Mouse (Mus musculus) forebrain, embryonic 11.5 days (tissue): ENCODE results near the gene Zfp866. TPM values are rescaled to one million over a fixed set of nuclear protein-coding genes. Genes with fewer than 3 reads are reported as not detected.
A peak's percentile ranks its signal among the peaks of the same experiment; 100 is the strongest.

ENCODE experiments used
- ATAC-seq: fragments of 200-750 bp; cut with Nextera tagmentation; replicated peaks from 2 replicates; pipeline ENCODE4 v1.8.0; 2017; ENCODE audit warnings: moderate TSS enrichment; ENCODE audit not compliant: low FRiP score
- DNase-seq: peaks from one replicate; pipeline ENCODE4 v3.0.0-alpha.2; 2017; ENCODE audit warnings: low spot score
- H3K27ac ChIP-seq: fragments of 300-500 bp; sonication (generic); 2 replicates; pipeline ENCODE4 v1.5.1; 2014; ENCODE audit warnings: low read depth, low read length
- H3K27me3 ChIP-seq: fragments of 300-500 bp; sonication (generic); 2 replicates; pipeline ENCODE4 v1.6.1; 2014; ENCODE audit warnings: mild to moderate bottlenecking, low read length, mixed read lengths; ENCODE audit not compliant: control insufficient read depth, insufficient read depth
- H3K36me3 ChIP-seq: fragments of 300-500 bp; sonication (generic); 2 replicates; pipeline ENCODE4 v1.6.1; 2014; ENCODE audit warnings: mild to moderate bottlenecking, low read length, moderate library complexity, mixed read lengths; ENCODE audit not compliant: control insufficient read depth, insufficient read depth
- H3K4me1 ChIP-seq: fragments of 300-500 bp; sonication (generic); replicated peaks from 2 replicates; pipeline ENCODE4 v1.6.1; 2014; ENCODE audit warnings: low read length, mixed read lengths; ENCODE audit not compliant: control insufficient read depth, insufficient read depth
- H3K4me2 ChIP-seq: fragments of 300-500 bp; sonication (generic); 2 replicates; pipeline ENCODE4 v1.6.1; 2014; ENCODE audit warnings: low read depth, mild to moderate bottlenecking, low read length, moderate library complexity, mixed read lengths; ENCODE audit not compliant: severe bottlenecking
- H3K4me3 ChIP-seq: fragments of 300-500 bp; sonication (generic); 2 replicates; pipeline ENCODE4 v1.5.1; 2014; ENCODE audit warnings: low read depth, low read length
- H3K9ac ChIP-seq: fragments of 300-500 bp; sonication (generic); 2 replicates; pipeline ENCODE4 v1.6.1; 2014; ENCODE audit warnings: low read length
- H3K9me3 ChIP-seq: fragments of 300-500 bp; sonication (generic); 2 replicates; pipeline ENCODE4 v1.6.1; 2016; ENCODE audit warnings: low read length, mixed read lengths; ENCODE audit not compliant: control insufficient read depth
- WGBS: fragments of 180-500 bp; shearing (Covaris S2); extraction: QIAGEN DNeasy Blood & Tissue Kit; methylation state at CpG from one replicate; pipeline ENCODE4 v1.1.7; 2014; 5-methylcytosine and 5-hydroxymethylcytosine counted together
- polyA plus RNA-seq: library from polyadenylated mRNA; unstranded; fragments of >200 nt; fragmentation: Nextera tagmentation; extraction: Ambion mirVana; gene quantifications from 2 replicates; pipeline ENCODE4 v1.2.1, GENCODE M21; 2014

The Zfp866 gene
- polyA plus RNA-seq, 1 experiment from 2014 or later = 45.0 TPM

- Histone ChIP-seq H3K27ac (no peak overlapping the region), H3K4me1 (no peaks in the 10 kb centered on the region)
- 78% methylated on average over 1 of the region's 1 CpGs for WGBS
Measured at GRCm38 (mm10) chr8:69735495-69735894, 55.5 kb downstream of the Zfp866 start.

GRCm38 (mm10) chr8:69717232-69717580 is 73.8 kb downstream of the Zfp866 start:
- 0 out of 2 replicates have a peak overlapping the region, but pooled peaks have one; percentile 31 for H3K27ac ChIP-seq
- H3K4me1 ChIP-seq = peaks cover 5% of the 10 kb centered on the region
- H3K4me3 ChIP-seq = peak overlapping the region; percentile 21; the same call in 1 of the 2 replicates
- H3K36me3 ChIP-seq = no peaks in the 10 kb centered on the region
- DNase-seq = no peak
- H3K9me3 ChIP-seq = no peaks in the 10 kb centered on the region
- H3K9ac ChIP-seq = peak overlapping the region; percentile 33; the same call in 1 of the 2 replicates
- peak overlapping the region; percentile 47; the same call in 1 of the 2 replicates for H3K4me2 ChIP-seq
- H3K27me3 ChIP-seq = no peaks in the 10 kb centered on the region
- peak; percentile 26 for ATAC-seq
- WGBS = 48% methylated on average over 5 of the region's 5 CpGs

More at GRCm38 (mm10) chr8:69735495-69735894, 55.5 kb downstream of the Zfp866 start:
- Histone ChIP-seq H3K9ac (no peak overlapping the region), H3K36me3 (no peaks in the 10 kb centered on the region), H3K9me3 (no peaks in the 10 kb centered on the region), H3K4me3 (no peak overlapping the region), H3K27me3 (no peaks in the 10 kb centered on the region), H3K4me2 (no peak overlapping the region)
- no peak for ATAC-seq
- no peak for DNase-seq

GRCm38 (mm10) chr8:69716403-69717231 is 74.4 kb downstream of the Zfp866 start:
- Histone ChIP-seq H3K27me3 (no peaks in the 10 kb centered on the region), H3K36me3 (no peaks in the 10 kb centered on the region), H3K9me3 (no peaks in the 10 kb centered on the region), H3K9ac (peak overlapping the region; percentile 98), H3K4me2 (peak overlapping the region; percentile 51), H3K4me3 (peak overlapping the region; percentile 96), H3K27ac (peak overlapping the region; percentile 99), H3K4me1 (peaks cover 5% of the 10 kb centered on the region)
- under 1% methylated on average over 52 of the region's 52 CpGs for WGBS
- DNase-seq (peak; percentile 95), ATAC-seq (peak; percentile 99)

GRCm38 (mm10) chr8:69715366-69715765 is 75.6 kb downstream of the Zfp866 start:
- DNase-seq (no peak), ATAC-seq (no peak)
- Histone ChIP-seq H3K4me1 (peaks cover 5% of the 10 kb centered on the region), H3K27me3 (no peaks in the 10 kb centered on the region), H3K36me3 (no peaks in the 10 kb centered on the region; the same call in 1 of the 2 replicates), H3K4me3 (peak overlapping the region; percentile 96), H3K27ac (no peak overlapping the region), H3K4me2 (peak overlapping the region; percentile 51), H3K9me3 (no peaks in the 10 kb centered on the region), H3K9ac (no peak overlapping the region; the same call in 1 of the 2 replicates)
- WGBS = 85% methylated on average over 6 of the region's 6 CpGs

GRCm38 (mm10) chr8:69713516-69713915 is 77.5 kb downstream of the Zfp866 start:
- Histone ChIP-seq H3K9me3 (no peaks in the 10 kb centered on the region), H3K27ac (no peak overlapping the region), H3K4me1 (peaks cover 5% of the 10 kb centered on the region), H3K27me3 (no peaks in the 10 kb centered on the region), H3K9ac (no peak overlapping the region), H3K4me3 (no peak overlapping the region), H3K36me3 (peaks cover 7% of the 10 kb centered on the region), H3K4me2 (no peak overlapping the region)
- no peak for DNase-seq
- ATAC-seq = no peak
- 93% methylated on average over 8 of the region's 8 CpGs for WGBS

Other genes starting within 250 kb of the Zfp866 start
- 35.6 and 37.7 TPM in 2 replicates for gene Zfp868, start 165.6 kb downstream of the Zfp866 start, polyA plus RNA-seq
- gene Zfp964, start 136.7 kb downstream of the Zfp866 start, polyA plus RNA-seq = 2.8 and 3.0 TPM in 2 replicates
- gene Zfp869, start 80.5 kb downstream of the Zfp866 start, polyA plus RNA-seq = 31.6 and 37.8 TPM in 2 replicates
- 5.8 and 8.2 TPM in 2 replicates for gene Zfp963, start 41.2 kb downstream of the Zfp866 start, polyA plus RNA-seq
- gene Gm20422, start 16.3 kb downstream of the Zfp866 start, polyA plus RNA-seq = 0.68 and 0.91 TPM in 2 replicates
- 53.6 and 58.4 TPM in 2 replicates for gene Atp13a1, start within 50 bp of the Zfp866 start, polyA plus RNA-seq
- 9.9 and 11.0 TPM in 2 replicates for gene Gmip, start 17.5 kb upstream of the Zfp866 start, polyA plus RNA-seq
- 1.1 and 1.3 TPM in 2 replicates for gene Lpar2, start 31.3 kb upstream of the Zfp866 start, polyA plus RNA-seq
- 48.7 and 50.3 TPM in 2 replicates for gene Pbx4, start 41.3 kb upstream of the Zfp866 start, polyA plus RNA-seq
- gene Cilp2, start 96.5 kb upstream of the Zfp866 start, polyA plus RNA-seq = 0.20 and 0.35 TPM in 2 replicates
- gene Tssk6, start 111.0 kb upstream of the Zfp866 start, polyA plus RNA-seq = 5.2 and 6.0 TPM in 2 replicates
- gene Ndufa13, start 111.4 kb upstream of the Zfp866 start, polyA plus RNA-seq = 153 and 155 TPM in 2 replicates
- gene Yjefn3, start 111.5 kb upstream of the Zfp866 start, polyA plus RNA-seq = 4.0 and 4.4 TPM in 2 replicates
- 81.7 and 88.6 TPM in 2 replicates for gene Gatad2a, start 205.2 kb upstream of the Zfp866 start, polyA plus RNA-seq